Mouse (Mus musculus) limb, embryonic 14.5 days (tissue): Measurements from ENCODE around the gene Lekr1. TPM values are rescaled to one million over a fixed set of nuclear protein-coding genes. Genes with fewer than 3 reads are reported as not detected.

Source experiments
- ATAC-seq: fragments of 200-750 bp; cut with Nextera tagmentation; 2 replicates; pipeline ENCODE4 v1.8.0; 2017; ENCODE audit warnings: low read depth, moderate number of reproducible peaks, moderate TSS enrichment; ENCODE audit not compliant: low FRiP score
- DNase-seq: peaks from one replicate; pipeline ENCODE4 v3.0.0-alpha.2; 2015; ENCODE audit warnings: low spot score
- H3K27ac ChIP-seq: fragments of 300-500 bp; sonication (generic); replicated peaks from 2 replicates; pipeline ENCODE4 v1.5.1; 2014; ENCODE audit warnings: low read depth, mild to moderate bottlenecking, low read length, moderate library complexity, mixed read lengths
- H3K27me3 ChIP-seq: fragments of 300-500 bp; sonication (generic); 2 replicates; pipeline ENCODE4 v1.6.1; 2014; ENCODE audit warnings: low read length, mixed read lengths; ENCODE audit not compliant: control insufficient read depth, insufficient read depth
- H3K36me3 ChIP-seq: fragments of 300-500 bp; sonication (generic); 2 replicates; pipeline ENCODE4 v1.6.1; 2014; ENCODE audit warnings: mild to moderate bottlenecking, low read length, moderate library complexity, mixed read lengths; ENCODE audit not compliant: control insufficient read depth, insufficient read depth
- H3K4me1 ChIP-seq: fragments of 300-500 bp; sonication (generic); 2 replicates; pipeline ENCODE4 v1.6.1; 2014; ENCODE audit warnings: antibody characterized with exemption, low read length, mixed read lengths; ENCODE audit not compliant: control insufficient read depth, insufficient read depth
- H3K4me2 ChIP-seq: fragments of 300-500 bp; sonication (generic); replicated peaks from 2 replicates; pipeline ENCODE4 v1.6.1; 2014; ENCODE audit warnings: low read depth, mild to moderate bottlenecking, low read length, moderate library complexity; ENCODE audit not compliant: severe bottlenecking
- H3K4me3 ChIP-seq: fragments of 300-500 bp; sonication (generic); replicated peaks from 2 replicates; pipeline ENCODE4 v1.5.1; 2014; ENCODE audit warnings: low read length
- H3K9ac ChIP-seq: fragments of 300-500 bp; sonication (generic); 2 replicates; pipeline ENCODE4 v1.6.1; 2014; ENCODE audit warnings: mild to moderate bottlenecking, low read depth, low read length, moderate library complexity; ENCODE audit not compliant: severe bottlenecking
- H3K9me3 ChIP-seq: fragments of 300-500 bp; sonication (generic); 2 replicates; pipeline ENCODE4 v1.6.1; 2016; ENCODE audit warnings: low read length; ENCODE audit not compliant: control insufficient read depth
- POLR2A ChIP-seq: fragments of 200-500 bp; IDR thresholded peaks from 2 replicates; pipeline ENCODE4 v1.8.0; 2012; ENCODE audit warnings: inconsistent platforms, mild to moderate bottlenecking, moderate library complexity, borderline replicate concordance; ENCODE audit not compliant: insufficient read depth, insufficient read length; ENCODE audit errors: extremely low read depth
- WGBS: fragments of 180-500 bp; shearing (Covaris S2); extraction: QIAGEN DNeasy Blood & Tissue Kit; methylation state at CpG from one replicate; pipeline ENCODE4 v1.1.7; 2014; 5-methylcytosine and 5-hydroxymethylcytosine counted together
- polyA plus RNA-seq, 2 experiments: library from polyadenylated mRNA; depleted of rRNA in 1 of 2; stranded (reverse) in 1 of 2; unstranded in 1 of 2; fragments of >200 nt; fragmentation: Nextera tagmentation in 1 of 2; extraction: Ambion mirVana in 1 of 2; gene quantifications; 2 replicates each; pipeline versions ENCODE4 v1.2.1 to v1.2.3; 2012 to 2014

Gene Lekr1
- polyA plus RNA-seq, 2 experiments = 5.2 to 6.9 TPM

DNA sequence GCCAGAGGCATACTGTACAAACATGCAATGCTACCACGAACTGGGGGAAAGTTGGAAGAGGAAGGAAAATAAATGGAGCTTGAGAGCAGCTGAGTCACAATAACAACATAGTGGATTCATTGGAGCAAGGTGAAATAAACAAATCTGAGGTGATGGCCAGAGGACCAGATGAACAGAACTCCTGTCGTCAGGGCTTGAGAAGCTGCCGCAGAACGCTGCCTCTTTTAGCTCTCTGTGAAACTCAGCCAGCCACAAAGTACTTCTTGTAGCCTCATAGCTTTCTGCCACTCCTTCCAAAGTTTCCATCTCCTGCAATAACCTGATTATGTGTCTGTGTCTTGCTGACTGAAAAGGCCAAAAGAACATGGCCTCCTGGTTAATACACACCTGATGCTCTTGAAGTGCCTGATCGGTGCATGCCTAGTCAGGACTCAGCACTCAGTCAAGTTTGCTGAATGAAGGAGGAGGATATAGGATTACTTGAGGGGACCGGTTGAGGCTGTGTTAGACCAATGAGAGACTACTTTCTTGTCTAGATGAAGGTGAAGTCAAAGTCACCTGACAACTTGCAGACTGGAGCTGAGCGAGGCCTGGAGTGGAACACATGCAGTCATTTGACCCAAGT lies 39.6 kb upstream of the Lekr1 start:
- no peaks in the 10 kb centered on the region for H3K36me3 ChIP-seq
- no peak overlapping the region for H3K4me3 ChIP-seq
- H3K9me3 ChIP-seq = no peaks in the 10 kb centered on the region
- H3K27me3 ChIP-seq = no peaks in the 10 kb centered on the region
- ATAC-seq (no peak), DNase-seq (no peak)
- H3K4me1 ChIP-seq = 0 out of 2 replicates have a peak, but pooled peaks cover 2% of the 10 kb centered on the region
- no peak overlapping the region for H3K9ac ChIP-seq
- H3K27ac ChIP-seq = no peak overlapping the region
- H3K4me2 ChIP-seq = no peak overlapping the region
- 77% methylated on average over 7 of the region's 7 CpGs for WGBS
- TF ChIP-seq POLR2A = no peak

DNA sequence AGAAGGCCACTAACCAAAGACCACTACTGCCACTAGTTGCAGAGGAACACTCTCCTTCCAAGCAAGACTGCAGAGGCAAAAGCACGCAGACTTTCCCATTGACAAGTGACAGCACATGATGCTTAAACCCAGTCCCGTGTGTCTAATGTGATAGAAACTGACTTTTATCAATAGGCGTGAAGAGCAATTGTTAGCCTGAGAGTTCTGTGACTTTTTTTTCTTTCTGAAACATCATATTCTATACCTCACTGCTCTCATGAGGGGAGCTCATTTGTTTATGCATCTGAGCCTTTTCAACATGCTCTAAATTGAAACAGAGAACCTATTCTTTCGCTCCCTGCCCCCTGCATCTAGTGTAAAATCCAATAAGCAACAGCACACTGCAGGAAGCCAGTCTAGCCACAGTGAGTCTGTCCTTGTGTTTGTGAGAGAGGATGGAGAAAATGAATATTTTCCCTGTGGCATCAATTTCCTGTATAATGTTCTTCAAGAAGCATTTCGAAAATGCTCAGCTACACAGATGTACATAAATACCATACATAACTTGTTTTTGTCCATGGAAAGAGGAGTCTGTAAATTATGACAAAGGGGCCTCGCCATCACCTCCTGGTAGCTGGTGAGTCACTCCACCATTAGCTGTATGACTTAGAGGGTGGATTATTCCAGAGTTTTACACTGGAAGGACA lies 38.9 kb upstream of the Lekr1 start:
- no peak overlapping the region for H3K27ac ChIP-seq
- 0 out of 2 replicates have a peak, but pooled peaks cover 2% of the 10 kb centered on the region for H3K4me1 ChIP-seq
- no peak overlapping the region for H3K4me3 ChIP-seq
- 80% methylated on average over 6 of the region's 6 CpGs for WGBS
- no peak for TF ChIP-seq POLR2A
- H3K9ac ChIP-seq = no peak overlapping the region
- no peaks in the 10 kb centered on the region for H3K36me3 ChIP-seq
- ATAC-seq (no peak), DNase-seq (no peak)
- H3K4me2 ChIP-seq = no peak overlapping the region
- H3K9me3 ChIP-seq = no peaks in the 10 kb centered on the region
- no peaks in the 10 kb centered on the region for H3K27me3 ChIP-seq

DNA sequence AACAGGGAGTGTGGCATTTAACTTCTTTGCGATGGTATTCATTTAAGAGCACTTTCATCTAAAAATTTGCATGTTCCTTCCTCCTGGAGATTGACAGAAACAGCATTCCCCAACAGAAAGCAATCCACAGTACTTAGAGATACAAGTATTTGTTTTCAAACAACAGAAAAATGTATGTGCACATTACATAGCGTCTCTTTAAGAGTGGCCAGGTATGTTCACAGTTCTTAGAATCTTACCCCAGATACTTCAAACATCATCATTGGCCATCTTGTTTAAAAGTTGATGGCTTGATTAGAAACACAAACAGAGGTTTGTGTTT lies 38.4 kb upstream of the Lekr1 start:
- H3K27me3 ChIP-seq = no peaks in the 10 kb centered on the region
- H3K4me3 ChIP-seq = no peak overlapping the region
- no peak for DNase-seq
- H3K27ac ChIP-seq = no peak overlapping the region
- H3K9ac ChIP-seq = no peak overlapping the region
- H3K9me3 ChIP-seq = no peaks in the 10 kb centered on the region
- 0 out of 2 replicates have a peak, but pooled peaks cover 2% of the 10 kb centered on the region for H3K4me1 ChIP-seq
- TF ChIP-seq POLR2A = no peak
- no peaks in the 10 kb centered on the region for H3K36me3 ChIP-seq
- H3K4me2 ChIP-seq = no peak overlapping the region
- 80% methylated on average over 2 of the region's 2 CpGs for WGBS
- no peak for ATAC-seq

DNA sequence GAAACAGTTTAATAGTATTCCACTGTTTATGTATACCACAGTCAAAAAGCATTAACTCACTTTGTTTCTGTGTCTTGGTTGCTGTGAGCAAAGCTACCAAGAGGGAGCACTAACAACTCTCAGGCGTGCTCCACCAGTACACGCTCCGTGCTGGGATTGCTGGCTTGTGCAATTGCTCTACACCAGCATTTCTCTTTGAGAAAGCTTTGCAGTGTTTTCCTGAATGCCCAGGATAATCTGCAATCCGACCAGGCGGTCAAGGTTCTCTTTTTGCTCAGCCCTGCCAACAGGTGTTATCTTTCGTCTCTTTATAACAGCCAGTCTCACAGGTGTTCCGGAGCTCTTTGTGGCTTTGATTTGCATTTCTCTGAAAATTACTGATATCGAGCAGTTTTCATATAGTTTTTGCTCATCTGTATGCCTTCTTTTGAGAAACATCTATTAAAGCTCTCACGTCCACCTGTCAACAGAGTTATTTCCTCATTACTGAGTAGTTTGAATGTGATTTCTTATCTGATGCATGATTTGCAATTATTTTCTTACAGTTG lies 36.4 kb upstream of the Lekr1 start:
- Histone ChIP-seq H3K9ac (no peak overlapping the region), H3K4me3 (no peak overlapping the region), H3K27me3 (no peaks in the 10 kb centered on the region), H3K9me3 (no peaks in the 10 kb centered on the region), H3K36me3 (no peaks in the 10 kb centered on the region), H3K4me1 (0 out of 2 replicates have a peak, but pooled peaks cover 2% of the 10 kb centered on the region), H3K4me2 (no peak overlapping the region), H3K27ac (no peak overlapping the region)
- ATAC-seq (no peak), DNase-seq (no peak)
- no peak for TF ChIP-seq POLR2A
- WGBS = 81% methylated on average over 9 of the region's 9 CpGs

DNA sequence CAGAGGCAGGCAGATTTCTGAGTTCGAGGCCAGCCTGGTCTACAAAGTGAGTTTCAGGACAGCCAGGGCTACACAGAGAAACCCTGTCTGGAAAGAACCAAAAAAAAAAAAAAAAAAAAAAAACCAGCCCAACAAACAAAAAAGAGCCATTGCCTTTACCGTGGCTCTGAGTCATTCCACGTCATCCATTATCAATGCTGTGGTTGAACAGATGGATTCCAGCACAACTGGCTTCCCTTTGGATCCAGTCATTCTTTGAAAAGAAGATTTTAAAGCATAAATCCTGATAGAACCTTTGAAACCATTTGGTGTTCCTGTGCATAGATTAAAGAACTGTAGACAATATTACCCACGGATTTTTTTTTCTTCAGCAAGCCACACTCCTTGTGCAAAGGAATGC lies 32.4 kb upstream of the Lekr1 start:
- ATAC-seq = no peak
- Histone ChIP-seq H3K9me3 (no peaks in the 10 kb centered on the region), H3K9ac (no peak overlapping the region), H3K27ac (no peak overlapping the region), H3K4me3 (no peak overlapping the region), H3K4me2 (no peak overlapping the region), H3K36me3 (no peaks in the 10 kb centered on the region), H3K4me1 (peaks cover 6% of the 10 kb centered on the region; the same call in 1 of the 2 replicates), H3K27me3 (no peaks in the 10 kb centered on the region; the same call in 1 of the 2 replicates)
- DNase-seq = no peak
- 64% methylated on average over 4 of the region's 4 CpGs for WGBS
- no peak for TF ChIP-seq POLR2A
